Mouse (Mus musculus): Measurements from ENCODE around the gene Zfp653. TPM values are rescaled to one million over a fixed set of nuclear protein-coding genes. Genes with fewer than 3 reads are reported as not detected.

Gene Zfp653
- total RNA-seq (2021), result 10 to 100 TPM; 20.0 to 24.8 TPM
- long read RNA-seq, experiment 1, transcript Zfp653-202 (9 exons, 1,888 nt), result major isoform, 7 of 35 reads
- long read RNA-seq, experiment 1, partial matches to known transcripts, result 10 of 35 reads
- long read RNA-seq, experiment 1, other reads (novel, unspliced or antisense), result 11 of 35 reads
- long read RNA-seq, experiment 2, transcript Zfp653-202 (9 exons, 1,888 nt), result major isoform, 5 of 26 reads
- long read RNA-seq, experiment 2, transcript Zfp653-204 (7 exons, 2,534 nt), result major isoform, 5 of 26 reads
- long read RNA-seq, experiment 2, partial matches to known transcripts, result 4 of 26 reads
- long read RNA-seq, experiment 2, other reads (novel, unspliced or antisense), result 9 of 26 reads

DNA sequence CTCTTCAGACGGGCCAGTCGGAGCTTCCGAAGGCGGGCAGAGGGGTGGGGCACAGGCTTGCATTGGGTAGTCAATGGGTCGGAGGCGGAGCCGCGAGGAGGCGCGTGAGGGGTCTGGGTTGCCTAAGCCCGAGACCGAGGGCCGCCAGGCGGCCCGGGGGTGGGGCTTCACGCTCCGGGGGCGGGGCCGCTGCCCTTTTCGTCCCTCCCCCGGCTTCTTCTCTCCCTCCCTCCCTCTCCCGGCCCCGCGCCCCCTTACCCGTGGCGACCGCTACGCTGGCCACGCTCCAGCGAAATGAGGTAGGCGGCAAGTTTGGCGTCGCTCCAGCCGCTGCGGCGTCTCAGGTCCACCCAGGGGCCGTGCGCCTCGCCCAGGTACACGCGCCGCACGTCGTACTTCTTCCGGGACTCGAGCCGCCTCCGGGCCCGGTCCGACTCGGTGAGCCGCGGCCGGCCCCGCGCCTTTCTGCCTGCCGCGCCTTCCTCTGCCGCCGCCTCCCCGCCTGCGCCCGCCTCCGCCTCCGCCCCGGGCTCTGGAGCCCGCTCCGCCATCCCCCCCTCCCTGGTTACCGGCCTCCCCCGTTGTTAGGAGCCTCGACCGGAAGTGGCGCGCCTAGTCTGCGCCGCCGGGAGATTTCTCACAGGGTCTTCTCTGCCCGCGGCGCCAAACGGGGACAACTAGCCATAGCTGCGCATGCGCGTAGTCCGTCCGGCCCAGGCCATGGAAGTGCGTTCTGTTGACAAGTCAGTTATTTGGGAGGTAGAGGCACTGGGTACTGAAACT lies at the start of gene Zfp653, which contains the start of gene Gm49318:
TSS of gene Zfp653 (minus strand) at position 586 of the 783 bp plus-strand sequence.
TSS of gene Gm49318 (minus strand) at position 469 of the 783 bp plus-strand sequence.
- TF ChIP-seq CTCF (IDR thresholded peaks at IDR 0.05), result no peak; the same call in 1 of the 2 replicates
- peak within 1 kb of the TSS; percentile 99 for H3K27ac ChIP-seq
- peak; percentile 96 to 97 for DNase-seq (ENCODE audit: extremely low spot score in 1 of 2, low spot score in 2 of 2)
- H3K4me3 ChIP-seq, result peak within 1 kb of the TSS; percentile 86
- intact Hi-C loops (cut with DNase I), result loop anchor here (2.0 kb wide), 1 partner anchor 46 kb away; the partner anchor contains the start of gene Elof1

DNA sequence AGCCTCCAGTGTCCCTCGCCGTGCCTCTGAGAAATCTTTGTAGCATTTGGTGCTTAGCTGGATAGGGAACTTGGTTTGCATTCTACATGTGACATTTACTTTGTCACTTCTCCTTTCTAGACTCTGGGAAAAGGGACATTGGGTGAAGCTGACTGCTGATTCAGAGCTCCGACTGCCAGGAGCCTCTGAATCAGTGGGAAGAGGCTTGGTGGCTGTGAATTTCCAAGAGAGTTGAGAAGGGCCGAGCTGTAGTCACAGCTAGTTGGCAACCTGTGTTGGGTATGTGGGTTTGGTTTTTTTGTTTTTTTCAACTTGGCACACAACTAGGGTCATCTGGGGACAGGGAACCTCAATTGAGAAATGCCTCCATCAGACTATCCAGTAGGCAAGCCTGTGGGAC lies 48.4 kb upstream of the Zfp653 start:
- DNase-seq (ENCODE audit: extremely low spot score in 1 of 2, low spot score in 2 of 2), result peak in 1 of 2 experiments; percentile 25
- no peak for TF ChIP-seq CTCF (IDR thresholded peaks at IDR 0.05)
- Histone ChIP-seq H3K4me3 (no peak overlapping the region), H3K27ac (peak overlapping the region; percentile 71)
- intact Hi-C loops (cut with DNase I), result no loop called here

DNA sequence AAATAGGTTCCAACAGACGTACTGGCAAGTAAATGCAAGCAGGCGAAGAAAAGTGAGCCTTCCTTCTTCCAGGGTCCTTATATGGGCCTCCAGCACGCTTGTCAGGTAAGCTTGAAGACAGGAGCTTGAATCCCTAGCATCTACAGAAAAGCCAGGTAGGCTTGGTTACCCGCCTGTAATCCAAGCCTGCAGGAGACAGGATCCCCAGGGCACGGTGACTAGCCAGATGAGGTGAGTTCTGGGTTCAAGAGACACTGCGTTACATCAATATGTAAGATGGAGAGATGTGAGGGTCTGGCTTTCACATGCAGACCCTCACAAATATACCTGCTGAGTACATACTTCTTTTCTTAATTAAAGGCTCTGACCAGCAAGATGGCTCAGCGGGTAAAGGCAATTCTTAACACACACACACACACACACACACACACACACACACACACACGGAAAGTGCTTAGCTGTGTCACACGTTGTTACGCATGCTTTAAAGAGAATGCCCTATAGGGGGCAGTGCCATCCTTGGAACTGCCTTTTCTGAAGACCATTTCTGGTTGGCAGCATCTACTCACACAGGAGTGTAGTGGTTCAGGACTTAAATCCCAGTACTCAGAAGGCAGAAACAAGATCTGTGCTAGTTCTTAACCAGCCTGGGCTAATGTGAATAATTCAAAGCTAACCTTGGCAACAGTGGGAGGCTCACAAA lies 46.7 kb upstream of the Zfp653 start:
- intact Hi-C loops (cut with DNase I), result loop anchor here (1.0 to 2.0 kb wide), 3 partner anchors 25 to 47 kb away; partner anchors contain the start of genes Ecsit, Gm49318 and Zfp653
- TF ChIP-seq CTCF (IDR thresholded peaks at IDR 0.05), result peak; percentile 45
- Histone ChIP-seq H3K27ac (peak overlapping the region; percentile 88; the same call in 1 of the 2 replicates), H3K4me3 (peak overlapping the region; percentile 66)
- peak; percentile 25 to 46 for DNase-seq (ENCODE audit: extremely low spot score in 1 of 2, low spot score in 2 of 2)

DNA sequence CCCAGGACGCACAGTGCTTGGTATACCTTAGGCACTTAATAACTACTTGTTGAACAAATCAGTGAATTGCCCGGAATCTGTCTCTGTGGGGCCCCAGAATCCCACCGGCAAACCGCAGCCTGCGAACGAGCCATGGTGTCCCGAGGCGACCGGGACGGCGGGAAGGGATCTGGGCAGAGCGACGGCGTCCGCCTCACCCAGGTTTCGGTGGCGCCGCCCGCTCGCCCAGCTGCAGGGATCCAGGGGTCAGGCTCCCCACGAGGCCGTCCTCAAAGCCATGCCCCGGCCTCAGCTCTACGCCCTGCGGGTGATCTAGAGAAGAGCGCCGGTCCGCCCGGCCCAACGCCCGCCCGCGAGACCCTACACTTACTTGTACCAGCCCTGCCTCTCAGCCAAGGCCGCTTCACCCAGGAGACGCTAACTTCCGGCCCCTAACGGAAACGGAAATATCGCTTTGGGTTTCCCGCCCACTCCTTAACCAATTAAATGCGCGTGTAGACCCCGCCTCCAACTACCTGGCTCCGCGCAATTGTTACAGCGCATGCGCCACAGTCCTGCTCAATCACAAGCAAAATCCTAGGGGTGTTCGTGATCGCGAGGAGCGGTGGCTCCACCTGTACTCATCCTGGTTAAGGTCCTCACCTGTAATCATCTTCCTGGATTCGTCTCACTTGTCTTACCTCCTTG lies 45.7 kb upstream of the Zfp653 start, which contains the start of gene Elof1:
TSS of gene Elof1 (minus strand) at position 433 of the 687 bp plus-strand sequence.
- intact Hi-C loops (cut with DNase I), result loop anchor here (1.0 to 2.0 kb wide), 2 partner anchors 32 to 46 kb away; partner anchors contain the start of genes Ecsit, Gm49318 and Zfp653
- no peak; the same call in 1 of the 2 replicates for TF ChIP-seq CTCF (IDR thresholded peaks at IDR 0.05)
- Histone ChIP-seq H3K4me3 (peak within 1 kb of the TSS; percentile 66), H3K27ac (peak within 1 kb of the TSS; percentile 88)
- peak; percentile 91 to 93 for DNase-seq (ENCODE audit: extremely low spot score in 1 of 2, low spot score in 2 of 2)

- TF ChIP-seq CTCF (IDR thresholded peaks at IDR 0.05), result no peak
- DNase-seq (ENCODE audit: extremely low spot score in 1 of 2, low spot score in 2 of 2), result no peak
- intact Hi-C loops (cut with DNase I), result loop anchor here (2.0 kb wide), 1 partner anchor 45 kb away; the partner anchor contains the start of genes Gm49318 and Zfp653
- peak overlapping the region; percentile 66 for H3K4me3 ChIP-seq
- no peak overlapping the region for H3K27ac ChIP-seq
These were observed 44.9 kb upstream of the Zfp653 start for GRCm38 (mm10) chr9:22116086-22116485.

DNA sequence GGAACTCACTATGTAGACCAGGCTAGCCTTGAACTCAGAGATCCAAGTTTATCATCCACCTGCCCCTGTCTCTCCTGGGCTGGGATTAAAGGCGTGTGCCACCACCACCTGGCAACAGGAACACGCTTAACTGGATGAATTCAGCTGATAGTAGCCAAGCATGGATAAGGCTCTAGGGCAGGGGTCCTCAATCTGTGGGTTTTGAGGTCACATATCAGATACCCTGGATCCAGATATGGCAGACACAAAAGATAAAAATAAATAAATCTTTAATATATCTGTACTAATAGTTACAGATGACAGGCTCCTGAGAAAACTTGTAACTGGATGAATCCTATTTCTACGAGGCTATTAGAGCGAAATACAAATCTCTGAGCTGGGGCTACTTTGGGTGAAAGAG lies 44.5 kb upstream of the Zfp653 start:
- Histone ChIP-seq H3K4me3 (peak overlapping the region; percentile 66), H3K27ac (no peak overlapping the region)
- intact Hi-C loops (cut with DNase I), result loop anchor here (2.0 kb wide), 1 partner anchor 45 kb away; the partner anchor contains the start of genes Gm49318 and Zfp653
- DNase-seq (ENCODE audit: extremely low spot score in 1 of 2, low spot score in 2 of 2), result no peak
- no peak for TF ChIP-seq CTCF (IDR thresholded peaks at IDR 0.05)

DNA sequence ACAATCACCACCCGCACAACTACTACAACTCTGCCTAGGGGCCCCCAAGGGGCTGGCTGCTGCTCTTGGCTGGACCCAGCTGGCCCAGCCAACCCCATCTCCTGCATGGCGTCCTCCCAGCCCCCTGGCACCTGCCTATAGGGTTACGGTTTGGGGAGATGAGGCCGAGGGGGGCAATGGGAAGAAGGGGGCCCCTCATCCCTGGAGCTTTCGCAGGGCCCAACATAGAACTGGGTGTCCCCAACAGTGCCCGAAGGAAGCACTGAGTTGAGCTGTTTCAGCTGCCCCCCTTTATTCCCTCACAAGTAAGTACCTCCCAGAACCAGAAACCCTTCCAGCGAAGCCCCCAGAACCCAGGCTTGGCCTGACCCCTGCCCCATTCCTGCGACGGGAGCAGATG lies 37.0 kb upstream of the Zfp653 start:
- TF ChIP-seq CTCF (IDR thresholded peaks at IDR 0.05), result no peak
- Histone ChIP-seq H3K27ac (no peak overlapping the region), H3K4me3 (no peak overlapping the region)
- DNase-seq (ENCODE audit: extremely low spot score in 1 of 2, low spot score in 2 of 2), result no peak
- intact Hi-C loops (cut with DNase I), result no loop called here

DNA sequence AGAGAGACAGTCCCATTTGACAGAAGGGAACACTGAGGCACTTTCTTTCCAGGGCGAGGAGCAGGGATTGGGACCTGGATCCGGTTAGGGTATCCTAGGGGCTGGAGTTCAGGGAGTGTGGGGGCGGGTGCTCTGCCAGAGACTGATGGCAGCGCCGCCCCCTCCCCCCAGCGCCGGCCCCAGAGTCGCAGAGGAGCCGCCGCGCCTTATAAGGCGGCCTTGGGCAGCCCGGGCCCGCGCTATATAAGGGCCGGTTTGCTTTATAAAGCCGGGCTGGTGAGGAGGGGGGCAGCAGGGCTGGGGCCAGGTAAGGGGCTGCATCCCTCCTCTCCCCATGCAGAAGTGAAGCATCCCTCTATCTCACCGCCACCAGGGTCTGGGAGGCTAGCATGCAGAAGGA lies 28.7 kb upstream of the Zfp653 start:
- intact Hi-C loops (cut with DNase I), result no loop called here
- no peak for DNase-seq (ENCODE audit: extremely low spot score in 1 of 2, low spot score in 2 of 2)
- no peak overlapping the region for H3K27ac ChIP-seq
- TF ChIP-seq CTCF (IDR thresholded peaks at IDR 0.05), result no peak
- no peak overlapping the region for H3K4me3 ChIP-seq

DNA sequence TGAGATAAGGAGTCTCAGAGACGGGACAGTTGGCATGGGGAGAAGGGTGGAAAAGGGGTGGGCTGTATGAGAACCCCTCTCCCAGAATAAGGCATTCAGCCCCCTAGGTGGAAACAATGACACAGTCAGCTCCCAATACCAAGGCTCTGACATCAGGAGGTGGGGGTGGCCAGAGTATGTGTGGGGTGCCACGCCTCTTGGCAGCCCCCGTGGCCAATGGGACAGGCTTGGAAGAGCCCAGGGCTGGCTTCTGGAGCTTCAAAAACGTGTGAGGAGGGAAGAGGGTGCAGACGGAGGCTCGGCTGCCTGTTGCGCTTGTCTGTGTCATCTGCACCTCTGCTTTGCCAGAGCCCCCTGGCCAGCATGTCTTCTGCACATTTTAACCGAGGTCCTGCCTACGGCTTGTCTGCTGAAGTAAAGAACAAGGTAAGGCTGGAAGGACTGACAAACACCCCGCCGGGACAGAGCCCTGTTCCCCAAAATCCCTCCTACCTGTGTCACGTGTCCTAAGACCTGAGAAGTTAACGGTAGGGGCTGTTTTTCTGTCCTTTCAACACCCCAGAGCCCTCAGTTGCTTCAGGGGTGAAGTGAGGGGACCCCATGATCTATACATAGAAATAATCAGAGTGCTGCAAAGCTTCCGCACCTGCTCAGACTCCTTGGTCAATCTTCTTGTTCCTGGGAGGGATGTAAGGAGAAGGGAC lies 28.0 kb upstream of the Zfp653 start, which contains the start of gene Cnn1:
TSS of gene Cnn1 (plus strand) at position 224 of the 704 bp plus-strand sequence.
- H3K27ac ChIP-seq, result no peak within 1 kb of the TSS
- no peak within 1 kb of the TSS for H3K4me3 ChIP-seq
- DNase-seq (ENCODE audit: extremely low spot score in 1 of 2, low spot score in 2 of 2), result no peak
- TF ChIP-seq CTCF (IDR thresholded peaks at IDR 0.05), result no peak
- intact Hi-C loops (cut with DNase I), result no loop called here

GRCm38 (mm10) chr9:22095854-22096307 lies 24.7 kb upstream of the Zfp653 start:
- Histone ChIP-seq H3K27ac (no peak overlapping the region), H3K4me3 (peak overlapping the region; percentile 39)
- intact Hi-C loops (cut with DNase I), result no loop called here
- TF ChIP-seq CTCF (IDR thresholded peaks at IDR 0.05), result peak; percentile 80
- peak; percentile 68 to 77 for DNase-seq (ENCODE audit: extremely low spot score in 1 of 2, low spot score in 2 of 2)
